Mouse (Mus musculus) heart, embryonic 14.5 days (tissue): Measurements from ENCODE around the gene Pm20d1. TPM values are rescaled to one million over a fixed set of nuclear protein-coding genes. Genes with fewer than 3 reads are reported as not detected.
A peak's percentile ranks its signal among the peaks of the same experiment; 100 is the strongest.

Experiments used
- ATAC-seq: fragments of 200-750 bp; cut with Nextera tagmentation; 2 replicates; pipeline ENCODE4 v1.8.0; 2017; ENCODE audit warnings: low read depth, moderate TSS enrichment; ENCODE audit not compliant: insufficient number of reproducible peaks, insufficient read depth, low FRiP score
- H3K27ac ChIP-seq, 2 experiments: fragments of 200-500 bp in 1 of 2; fragments of 300-500 bp in 1 of 2; sonication (generic) in 1 of 2; replicated peaks in 1 of 2; 2 replicates each; pipeline ENCODE4 v1.5.1; 2012 to 2014; ENCODE audit warnings: low read depth in 2 of 2, low read length in 2 of 2, control low read depth in 1 of 2, mild to moderate bottlenecking in 1 of 2, mixed read lengths in 1 of 2; ENCODE audit not compliant: control insufficient read depth in 1 of 2, insufficient read depth in 1 of 2
- H3K27me3 ChIP-seq: fragments of 300-500 bp; sonication (generic); 2 replicates; pipeline ENCODE4 v1.6.1; 2014; ENCODE audit warnings: mild to moderate bottlenecking, low read length, control low read depth; ENCODE audit not compliant: control insufficient read depth, insufficient read depth
- H3K36me3 ChIP-seq: fragments of 300-500 bp; sonication (generic); 2 replicates; pipeline ENCODE4 v1.6.1; 2014; ENCODE audit warnings: mild to moderate bottlenecking, control low read depth, low read length, mixed read lengths; ENCODE audit not compliant: control insufficient read depth, insufficient read depth
- H3K4me1 ChIP-seq, 2 experiments: fragments of 200-500 bp in 1 of 2; fragments of 300-500 bp in 1 of 2; sonication (generic) in 1 of 2; 2 replicates each; pipeline ENCODE4 v1.6.1; 2012 to 2014; ENCODE audit warnings: low read length in 2 of 2, control low read depth in 1 of 2, mixed read lengths in 1 of 2; ENCODE audit not compliant: control insufficient read depth in 2 of 2, insufficient read depth in 2 of 2
- H3K4me2 ChIP-seq: fragments of 300-500 bp; sonication (generic); 2 replicates; pipeline ENCODE4 v1.6.1; 2014; ENCODE audit warnings: mild to moderate bottlenecking, low read length
- H3K4me3 ChIP-seq, 2 experiments: fragments of 200-500 bp in 1 of 2; fragments of 300-500 bp in 1 of 2; sonication (generic) in 1 of 2; 2 replicates each; pipeline ENCODE4 v1.5.1; 2012 to 2014; ENCODE audit warnings: low read length in 2 of 2, mild to moderate bottlenecking in 2 of 2, control low read depth in 1 of 2, low read depth in 1 of 2, moderate library complexity in 1 of 2; ENCODE audit not compliant: control insufficient read depth in 1 of 2, insufficient read depth in 1 of 2
- H3K9ac ChIP-seq: fragments of 300-500 bp; sonication (generic); 2 replicates; pipeline ENCODE4 v1.6.1; 2014; ENCODE audit warnings: mild to moderate bottlenecking, low read length
- H3K9me3 ChIP-seq: fragments of 300-500 bp; sonication (generic); 2 replicates; pipeline ENCODE4 v1.6.1; 2016; ENCODE audit warnings: low read length, control low read depth; ENCODE audit not compliant: control insufficient read depth
- WGBS: fragments of 180-500 bp; shearing (Covaris S2); extraction: QIAGEN DNeasy Blood & Tissue Kit; methylation state at CpG from one replicate; pipeline ENCODE4 v1.1.7; 2014; 5-methylcytosine and 5-hydroxymethylcytosine counted together
- polyA plus RNA-seq: library from polyadenylated mRNA; unstranded; fragments of >200 nt; fragmentation: Nextera tagmentation; extraction: Ambion mirVana; gene quantifications from 2 replicates; pipeline ENCODE4 v1.2.1, GENCODE M21; 2014

Gene Pm20d1
- polyA plus RNA-seq, 1 experiment from 2014 or later = 2.1 TPM

GRCm38 (mm10) chr1:131846255-131846654 lies 49.1 kb downstream of the Pm20d1 start:
- ATAC-seq = no peak
- Histone ChIP-seq H3K4me2 (no peak overlapping the region), H3K36me3 (peaks cover 64% of the 10 kb centered on the region), H3K4me1 (no peaks in the 10 kb centered on the region), H3K27me3 (no peaks in the 10 kb centered on the region), H3K9ac (no peak overlapping the region), H3K9me3 (no peaks in the 10 kb centered on the region), H3K27ac (no peak overlapping the region), H3K4me3 (no peak overlapping the region)
- WGBS = 79% methylated on average over 5 of the region's 5 CpGs

GRCm38 (mm10) chr1:131861811-131862210 lies 64.6 kb downstream of the Pm20d1 start:
- WGBS = 58% methylated on average over 4 of the region's 4 CpGs
- H3K9ac ChIP-seq = no peak overlapping the region
- H3K36me3 ChIP-seq = no peaks in the 10 kb centered on the region
- no peak overlapping the region for H3K27ac ChIP-seq
- no peak for ATAC-seq
- no peak overlapping the region for H3K4me3 ChIP-seq
- no peaks in the 10 kb centered on the region for H3K27me3 ChIP-seq
- no peak overlapping the region for H3K4me2 ChIP-seq
- no peaks in the 10 kb centered on the region for H3K9me3 ChIP-seq
- no peaks in the 10 kb centered on the region for H3K4me1 ChIP-seq

GRCm38 (mm10) chr1:131865596-131865995 lies 68.4 kb downstream of the Pm20d1 start:
- WGBS = 83% methylated on average over 5 of the region's 5 CpGs
- no peak overlapping the region for H3K27ac ChIP-seq
- no peaks in the 10 kb centered on the region for H3K27me3 ChIP-seq
- no peaks in the 10 kb centered on the region for H3K36me3 ChIP-seq
- peaks cover 0 to 5% of the 10 kb centered on the region in 2 experiments; a peak in 1 of 4 replicates for H3K4me1 ChIP-seq
- ATAC-seq = no peak
- no peak overlapping the region for H3K9ac ChIP-seq
- no peak overlapping the region for H3K4me3 ChIP-seq
- no peaks in the 10 kb centered on the region for H3K9me3 ChIP-seq
- H3K4me2 ChIP-seq = no peak overlapping the region

- no peaks in the 10 kb centered on the region for H3K36me3 ChIP-seq
- H3K27ac ChIP-seq = no peak overlapping the region
- H3K4me3 ChIP-seq = no peak overlapping the region
- H3K9me3 ChIP-seq = no peaks in the 10 kb centered on the region
- peaks cover 0 to 5% of the 10 kb centered on the region in 2 experiments; a peak in 1 of 4 replicates for H3K4me1 ChIP-seq
- no peak for ATAC-seq
- WGBS = 79% methylated on average over 6 of the region's 6 CpGs
- H3K27me3 ChIP-seq = no peaks in the 10 kb centered on the region
- H3K4me2 ChIP-seq = peak overlapping the region; percentile 90
- H3K9ac ChIP-seq = no peak overlapping the region
Measured at GRCm38 (mm10) chr1:131866304-131866999, 69.3 kb downstream of the Pm20d1 start.

GRCm38 (mm10) chr1:131867093-131867945 lies 70.1 kb downstream of the Pm20d1 start, which contains the start of gene Rab29:
TSS of gene Rab29 (plus strand) at chr1:131867224.
- Histone ChIP-seq H3K9me3 (no peaks in the 10 kb centered on the region), H3K4me3 (peak within 1 kb of the TSS; percentile 71 to 81), H3K4me2 (peak within 1 kb of the TSS; percentile 90), H3K36me3 (peaks cover 6% of the 10 kb centered on the region; the same call in 1 of the 2 replicates), H3K27ac (no peak within 1 kb of the TSS; a peak in 1 of 4 replicates), H3K27me3 (no peaks in the 10 kb centered on the region), H3K9ac (peak within 1 kb of the TSS; percentile 75), H3K4me1 (peaks cover 0 to 5% of the 10 kb centered on the region in 2 experiments; a peak in 1 of 4 replicates)
- 1% methylated on average over 46 of the region's 46 CpGs for WGBS
- peak; percentile 93 for ATAC-seq

- H3K9ac ChIP-seq = peak overlapping the region; percentile 75
- H3K4me3 ChIP-seq = peak overlapping the region; percentile 71 to 81
- 15% methylated on average over 10 of the region's 10 CpGs for WGBS
- no peak overlapping the region for H3K27ac ChIP-seq
- peak overlapping the region; percentile 90 for H3K4me2 ChIP-seq
- peaks cover 0 to 5% of the 10 kb centered on the region in 2 experiments; a peak in 1 of 4 replicates for H3K4me1 ChIP-seq
- no peaks in the 10 kb centered on the region for H3K27me3 ChIP-seq
- no peak for ATAC-seq
- no peaks in the 10 kb centered on the region for H3K9me3 ChIP-seq
- H3K36me3 ChIP-seq = peaks cover 12% of the 10 kb centered on the region
Measured at GRCm38 (mm10) chr1:131867946-131868290, 70.7 kb downstream of the Pm20d1 start.

GRCm38 (mm10) chr1:131869561-131869960 lies 72.4 kb downstream of the Pm20d1 start:
- H3K9me3 ChIP-seq = no peaks in the 10 kb centered on the region
- H3K4me3 ChIP-seq = no peak overlapping the region
- no peak for ATAC-seq
- no peaks in the 10 kb centered on the region for H3K27me3 ChIP-seq
- no peak overlapping the region for H3K9ac ChIP-seq
- peaks cover 12% of the 10 kb centered on the region for H3K36me3 ChIP-seq
- H3K27ac ChIP-seq = no peak overlapping the region
- WGBS = 80% methylated on average over 2 of the region's 2 CpGs
- H3K4me1 ChIP-seq = peaks cover 0 to 5% of the 10 kb centered on the region in 2 experiments; a peak in 1 of 4 replicates
- no peak overlapping the region for H3K4me2 ChIP-seq
